Mouse (Mus musculus) lung, adult 18-20 months (tissue): ENCODE results near the gene Prcp.

Source experiments
- DNase-seq, 2 experiments: peaks; one replicate each; pipeline ENCODE4 v3.0.0; 2022; ENCODE audit warnings: mixed read lengths in 2 of 2

The Prcp gene

GRCm38 (mm10) chr7:92980741-92981140, 106.5 kb downstream of the Prcp start:
- no peak for DNase-seq

GRCm38 (mm10) chr7:92981864-92982263, 107.6 kb downstream of the Prcp start:
- no peak for DNase-seq
